Mouse (Mus musculus) bone marrow macrophage, adult 2 months (primary cell): Measurements from ENCODE around the gene Klf2.

Source experiments
- CTCF ChIP-seq: IDR thresholded peaks from 2 replicates; pipeline ENCODE4 v1.5.1; 2012; ENCODE audit warnings: low read depth, mild to moderate bottlenecking, low read length, moderate library complexity
- POLR2A ChIP-seq: IDR thresholded peaks from 2 replicates; pipeline ENCODE4 v1.6.1; 2012; ENCODE audit warnings: mild to moderate bottlenecking, low read depth, low read length, borderline replicate concordance

DNA sequence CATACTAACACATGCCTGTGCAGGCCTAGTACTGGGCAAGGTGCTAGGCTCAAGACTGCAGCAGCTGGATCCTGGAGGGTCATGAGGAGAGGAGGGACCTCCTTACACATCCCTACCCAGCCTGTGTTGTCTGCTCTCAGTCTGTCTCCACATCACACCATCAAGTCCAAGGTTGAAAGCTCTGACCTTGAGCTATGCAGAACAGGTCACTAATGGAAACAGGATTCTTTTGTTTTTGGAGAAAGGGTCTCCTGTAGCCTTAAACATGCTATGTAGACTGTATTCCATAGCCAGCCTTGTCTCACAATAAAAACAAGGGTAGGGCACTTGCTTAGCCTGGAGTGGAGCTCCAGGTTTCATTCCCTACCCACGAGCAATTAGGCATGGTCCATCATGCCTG, 30.1 kb downstream of the Klf2 start:
- no peak for TF ChIP-seq CTCF
- TF ChIP-seq POLR2A = no peak
